ENCODE assay signal across 10 mouse cellular contexts in the genomic region with DNA sequence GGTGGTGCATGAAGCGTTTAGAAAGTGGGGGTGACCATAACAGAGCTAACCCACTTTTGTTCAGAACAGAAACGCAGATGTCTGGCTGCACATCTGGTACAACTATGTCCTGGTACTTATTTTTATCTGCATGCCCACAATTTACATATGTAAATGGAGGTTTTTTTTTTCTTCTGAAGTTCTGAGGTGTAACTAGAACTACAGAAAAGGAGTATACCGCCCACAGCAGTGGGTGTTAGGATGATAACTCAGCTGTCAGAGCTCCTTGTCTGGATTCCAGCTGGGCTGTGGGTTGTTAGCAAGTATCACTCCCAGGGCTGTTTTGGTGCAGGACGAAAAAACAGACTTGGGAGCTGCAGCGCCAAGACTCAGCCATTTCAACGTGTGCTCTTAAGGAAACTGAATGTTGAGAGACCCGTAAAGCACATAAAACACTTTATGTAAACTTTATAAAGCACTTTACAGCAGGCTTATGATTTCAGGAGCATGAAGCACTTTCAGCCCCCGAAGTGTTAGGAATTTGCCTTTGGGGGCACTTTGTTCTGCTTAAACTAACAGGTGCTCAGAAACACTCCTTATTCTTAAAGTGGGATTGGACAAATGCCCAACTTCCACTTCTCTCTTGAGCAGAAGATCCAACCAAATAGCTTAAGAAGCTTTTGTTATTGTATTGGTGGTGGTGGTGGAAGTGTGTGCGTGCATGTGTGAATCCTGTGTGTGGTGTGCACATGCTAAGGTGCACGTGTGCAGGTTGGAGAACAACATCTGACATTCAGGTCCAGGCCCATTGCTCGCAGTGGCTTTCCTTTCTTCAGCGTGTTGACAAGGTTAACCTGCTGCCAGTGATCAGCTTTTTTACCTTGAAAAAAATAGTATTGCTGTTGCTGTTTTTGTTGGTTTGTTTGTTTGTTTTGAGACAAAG. TPM values are rescaled to one million over a fixed set of nuclear protein-coding genes. Genes with fewer than 3 reads are reported as not detected.
DNase-seq lines count a peak whose midpoint lies in the region; ATAC-seq and TF ChIP-seq lines count a peak whose summit lies in the region.
"Had no signal": no experiment of that assay in that cellular context is flagged by ENCODE, and none has a peak within 500 bp of the region (broad histone marks: within the 10 kb centered on the region; RNA-seq: fewer than 3 reads in every experiment).

No protein-coding gene starts in this region.

- H3K27ac ChIP-seq in heart, embryonic 11.5 days (ENCODE audit: low read depth, low read length): no peak overlapping the region
- H3K27ac ChIP-seq in MEL (ENCODE audit: control insufficient read depth, low read depth, low read length): no peak overlapping the region
- peak overlapping the region; percentile 72 for H3K27ac ChIP-seq in left cerebral cortex, adult 2 months
- no peak overlapping the region for H3K27ac ChIP-seq in midbrain, embryonic 16.5 days (ENCODE audit: low read length)
- H3K27ac ChIP-seq: embryonic facial prominence, embryonic 12.5 days had no signal

- H3K27me3 ChIP-seq in heart, embryonic 11.5 days (ENCODE audit: control insufficient read depth, insufficient read depth, low read length): no peaks in the 10 kb centered on the region
- no peaks in the 10 kb centered on the region for H3K27me3 ChIP-seq in MEL (ENCODE audit: control insufficient read depth in 1 of 2, insufficient read depth in 2 of 2, low read length in 2 of 2)
- H3K27me3 ChIP-seq in midbrain, embryonic 16.5 days (ENCODE audit: control insufficient read depth, insufficient read depth, low read depth, low read length): no peaks in the 10 kb centered on the region
- H3K27me3 ChIP-seq: embryonic facial prominence, embryonic 12.5 days; heart, embryonic 12.5 days had no signal

- DNase-seq in heart, adult 11 months: peak; percentile 64
- DNase-seq in MEL (ENCODE audit: low read depth, low spot score): peak; percentile 47
- peak; percentile 59 to 64 for DNase-seq in left cerebral cortex, adult 2 months (ENCODE audit: extremely low spot score in 1 of 2, low spot score in 2 of 2)
- DNase-seq in right cerebral cortex, postnatal 14 days: peak; percentile 52
- no peak for DNase-seq in T-cell, adult 2 months (ENCODE audit: low spot score)

- TF ChIP-seq EP300 in MEL (IDR thresholded peaks at IDR 0.05; ENCODE audit: low read depth in 1 of 2, low read length in 2 of 2): no peak

- no peak overlapping the region for H3K4me3 ChIP-seq in heart, embryonic 11.5 days (ENCODE audit: low read depth, low read length)
- no peak overlapping the region for H3K4me3 ChIP-seq in MEL (ENCODE audit: control insufficient read depth in 1 of 2, insufficient read depth in 1 of 2, low read depth in 2 of 2, low read length in 2 of 2)
- no peak overlapping the region; the same call in 1 of the 2 replicates for H3K4me3 ChIP-seq in left cerebral cortex, adult 2 months
- H3K4me3 ChIP-seq in midbrain, embryonic 16.5 days (ENCODE audit: low read depth, low read length): no peak overlapping the region
- H3K4me3 ChIP-seq: embryonic facial prominence, embryonic 12.5 days; heart, embryonic 12.5 days had no signal

- no peaks in the 10 kb centered on the region for H3K36me3 ChIP-seq in heart, embryonic 11.5 days (ENCODE audit: control insufficient read depth, insufficient read depth, low read length)
- peaks cover 0 to 25% of the 10 kb centered on the region in 2 experiments; a peak in 2 of 4 replicates for H3K36me3 ChIP-seq in MEL (ENCODE audit: control insufficient read depth in 1 of 2, insufficient read depth in 2 of 2, low read length in 2 of 2)
- H3K36me3 ChIP-seq in midbrain, embryonic 16.5 days (ENCODE audit: control insufficient read depth, insufficient read depth, low read length): no peaks in the 10 kb centered on the region
- H3K36me3 ChIP-seq: embryonic facial prominence, embryonic 12.5 days; heart, embryonic 12.5 days had no signal

- no peaks in the 10 kb centered on the region for H3K79me2 ChIP-seq in MEL (ENCODE audit: control insufficient read depth, insufficient read depth, low read length, poor library complexity)

- no peak for TF ChIP-seq CTCF in MEL (IDR thresholded peaks at IDR 0.05 in 2 of 3, conservative IDR thresholded peaks at IDR 0.05 in 1 of 3; ENCODE audit: control insufficient read depth in 1 of 3, insufficient read depth in 1 of 3, low read depth in 2 of 3, low read length in 3 of 3, poor library complexity in 1 of 3, severe bottlenecking in 1 of 3)
- no peak for TF ChIP-seq CTCF in left cerebral cortex, adult 2 months (IDR thresholded peaks at IDR 0.05)

- peaks cover 14% of the 10 kb centered on the region for H3K4me1 ChIP-seq in heart, embryonic 11.5 days (ENCODE audit: control insufficient read depth, insufficient read depth, low read length)
- peaks cover 10 to 22% of the 10 kb centered on the region in 2 experiments for H3K4me1 ChIP-seq in MEL (ENCODE audit: control insufficient read depth in 1 of 2, insufficient read depth in 2 of 2, low read length in 2 of 2)
- peaks cover 2% of the 10 kb centered on the region; the same call in 1 of the 2 replicates for H3K4me1 ChIP-seq in midbrain, embryonic 16.5 days (ENCODE audit: control insufficient read depth, insufficient read depth, low read length)

- TF ChIP-seq POLR2A in MEL (IDR thresholded peaks at IDR 0.05; ENCODE audit: control insufficient read depth in 1 of 2, insufficient read depth in 1 of 2, low read depth in 1 of 2, low read length in 2 of 2, poor library complexity in 1 of 2): no peak

- H3K9ac ChIP-seq in heart, embryonic 11.5 days (ENCODE audit: low read depth, low read length): no peak overlapping the region
- H3K9ac ChIP-seq in MEL (ENCODE audit: control insufficient read depth, low read depth, low read length, poor library complexity, severe bottlenecking): no peak overlapping the region
- H3K9ac ChIP-seq in midbrain, embryonic 16.5 days (ENCODE audit: low read depth, low read length): no peak overlapping the region
- H3K9ac ChIP-seq: embryonic facial prominence, embryonic 12.5 days; heart, embryonic 12.5 days had no signal

- intact Hi-C loops in left cerebral cortex, adult 2 months (cut with DNase I): loop anchor here (2.0 kb wide), 1 partner anchor 27 kb away; no protein-coding TSS in a partner anchor

- ATAC-seq in heart, embryonic 11.5 days (replicated peaks; ENCODE audit: insufficient number of reproducible peaks, low FRiP score, low TSS enrichment): no peak
- ATAC-seq in midbrain, embryonic 16.5 days: no peak
- no peak for ATAC-seq in erythroblast, adult 5-6 weeks (replicated peaks; ENCODE audit: low FRiP score, poor library complexity, severe bottlenecking)

- H3K9me3 ChIP-seq in heart, embryonic 11.5 days (replicated peaks; ENCODE audit: control insufficient read depth, low read length): no peaks in the 10 kb centered on the region
- no peaks in the 10 kb centered on the region for H3K9me3 ChIP-seq in MEL (replicated peaks; ENCODE audit: insufficient read depth, low read length)
- no peaks in the 10 kb centered on the region for H3K9me3 ChIP-seq in midbrain, embryonic 16.5 days (replicated peaks; ENCODE audit: control insufficient read depth, low read length, poor library complexity, severe bottlenecking)
- H3K9me3 ChIP-seq: embryonic facial prominence, embryonic 12.5 days; heart, embryonic 12.5 days had no signal

- 65% methylated on average over 12 of the region's 12 CpGs for WGBS in heart, embryonic 11.5 days (ENCODE audit: insufficient replicate concordance)
- WGBS in midbrain, embryonic 16.5 days: 79% methylated on average over 12 of the region's 12 CpGs

- TF ChIP-seq RAD21 in MEL (IDR thresholded peaks at IDR 0.05; ENCODE audit: low read depth, low read length): no peak

- no peak overlapping the region for H3K4me2 ChIP-seq in heart, embryonic 11.5 days
- no peak overlapping the region for H3K4me2 ChIP-seq in midbrain, embryonic 16.5 days (ENCODE audit: low read length)
- H3K4me2 ChIP-seq: embryonic facial prominence, embryonic 12.5 days; heart, embryonic 12.5 days had no signal

TF ChIP-seq in MEL, 35 proteins besides CTCF, POLR2A, EP300 and RAD21:
- TF ChIP-seq TBP (IDR thresholded peaks at IDR 0.05; ENCODE audit: low read depth, low read length) (no peak), KAT2A (conservative IDR thresholded peaks at IDR 0.05; ENCODE audit: low read depth, low read length) (no peak), POLR2AphosphoS5 (IDR thresholded peaks at IDR 0.05; ENCODE audit: borderline replicate concordance, low read depth, low read length) (no peak), ETS1 (IDR thresholded peaks at IDR 0.05; ENCODE audit: low read depth, low read length) (peak; percentile 69), ZNF384 (IDR thresholded peaks at IDR 0.05; ENCODE audit: low read depth, low read length) (peak; percentile 75)
TF ChIP-seq in MEL: peak in this region for 2.

RNA-seq across cellular contexts. Expression of a gene that starts 28.5 kb away (rescaled TPM):
- 9.9 and 13.4 TPM in 2 replicates for polyA plus RNA-seq in heart, embryonic 11.5 days (2014; fragmentation: Nextera tagmentation; extraction: Ambion mirVana)
- total RNA-seq in MEL (2012; rRNA removed): 3.9 and 4.0 TPM in 2 replicates
- 1 to 10 TPM in 1 of 2 experiments, not detected in 1; 8.8 TPM for polyA plus RNA-seq in MEL (2012; ENCODE audit: insufficient read depth in 1 of 2, insufficient read length in 2 of 2, low read depth in 1 of 2, low replicate concordance in 2 of 2, missing spikeins in 1 of 2)
- 10 to 100 TPM; 62.3 to 62.4 TPM for total RNA-seq in left cerebral cortex, adult 2 months (2021)
- 18.4 and 19.3 TPM in 2 replicates for polyA plus RNA-seq in midbrain, embryonic 16.5 days (2015; fragmentation: Nextera tagmentation; extraction: Ambion mirVana)
- 34.7 and 41.3 TPM in 2 replicates for total RNA-seq in erythroblast, adult 5-6 weeks (2015; ENCODE audit: low replicate concordance)
- total RNA-seq in erythroblast, adult 5-6 weeks (2017; ENCODE audit: low replicate concordance): 42.4 and 50.7 TPM in 2 replicates
